Mouse (Mus musculus): ENCODE measurements around the gene Aldh1a3. TPM values are rescaled to one million over a fixed set of nuclear protein-coding genes. Genes with fewer than 3 reads are reported as not detected.
A peak's percentile ranks its signal among the peaks of the same experiment; 100 is the strongest.

Aldh1a3 gene
- polyA plus RNA-seq, 1 experiment, result 2.0 TPM

GRCm38 (mm10) chr7:66401605-66402004, 25.7 kb downstream of the Aldh1a3 start:
- no peak for TF ChIP-seq CTCF (IDR thresholded peaks at IDR 0.05; ENCODE audit: low read depth, low read length)
- TF ChIP-seq POLR2A (IDR thresholded peaks at IDR 0.05; ENCODE audit: insufficient read depth, low read length), result no peak
- no peak for TF ChIP-seq EP300 (IDR thresholded peaks at IDR 0.05; ENCODE audit: insufficient read depth, low read depth, low read length)
- Histone ChIP-seq H3K4me1 (ENCODE audit: control insufficient read depth, insufficient read depth, low read length) (no peaks in the 10 kb centered on the region), H3K9me3 (replicated peaks; ENCODE audit: control insufficient read depth, insufficient read depth, low read length, poor library complexity, severe bottlenecking) (no peaks in the 10 kb centered on the region), H3K27me3 (ENCODE audit: control insufficient read depth, insufficient read depth, low read length, poor library complexity, severe bottlenecking) (no peaks in the 10 kb centered on the region; the same call in 1 of the 2 replicates), H3K4me3 (ENCODE audit: low read depth, low read length) (no peak overlapping the region), H3K9ac (ENCODE audit: low read depth, poor library complexity, severe bottlenecking) (no peak overlapping the region), H3K27ac (ENCODE audit: insufficient read depth, low read length) (no peak overlapping the region), H3K36me3 (ENCODE audit: control insufficient read depth, insufficient read depth, low read length, poor library complexity, severe bottlenecking) (no peaks in the 10 kb centered on the region)

DNA sequence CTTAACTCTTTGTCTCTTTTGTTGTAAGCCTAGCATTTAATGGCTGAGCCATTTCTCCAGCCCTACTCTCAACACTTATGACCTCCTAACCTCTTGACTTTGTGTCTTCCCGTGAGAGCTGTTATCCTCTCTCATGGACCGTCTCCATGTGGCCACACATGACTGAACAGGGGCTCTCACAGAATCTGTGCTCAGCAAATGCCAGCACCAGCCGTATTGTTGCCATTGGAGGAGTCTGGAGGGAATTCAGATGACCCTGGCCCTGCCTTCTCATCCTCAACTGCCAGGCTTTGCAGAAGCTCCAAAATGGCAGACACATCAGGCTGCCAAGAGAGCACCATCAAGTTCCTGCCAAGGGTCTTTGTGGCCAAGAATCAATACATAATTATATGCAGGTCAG, 30.0 kb downstream of the Aldh1a3 start:
- Histone ChIP-seq H3K9me3 (replicated peaks; ENCODE audit: control insufficient read depth, insufficient read depth, low read length, poor library complexity, severe bottlenecking) (no peaks in the 10 kb centered on the region), H3K27me3 (ENCODE audit: control insufficient read depth, insufficient read depth, low read length, poor library complexity, severe bottlenecking) (no peaks in the 10 kb centered on the region; the same call in 1 of the 2 replicates), H3K4me3 (ENCODE audit: low read depth, low read length) (no peak overlapping the region), H3K9ac (ENCODE audit: low read depth, poor library complexity, severe bottlenecking) (no peak overlapping the region), H3K4me1 (ENCODE audit: control insufficient read depth, insufficient read depth, low read length) (no peaks in the 10 kb centered on the region), H3K27ac (ENCODE audit: insufficient read depth, low read length) (no peak overlapping the region), H3K36me3 (ENCODE audit: control insufficient read depth, insufficient read depth, low read length, poor library complexity, severe bottlenecking) (no peaks in the 10 kb centered on the region)
- no peak for TF ChIP-seq POLR2A (IDR thresholded peaks at IDR 0.05; ENCODE audit: insufficient read depth, low read length)
- no peak for TF ChIP-seq EP300 (IDR thresholded peaks at IDR 0.05; ENCODE audit: insufficient read depth, low read depth, low read length)
- TF ChIP-seq CTCF (IDR thresholded peaks at IDR 0.05; ENCODE audit: low read depth, low read length), result no peak

GRCm38 (mm10) chr7:66388621-66389532, 38.4 kb downstream of the Aldh1a3 start:
- no peak for TF ChIP-seq POLR2A (IDR thresholded peaks at IDR 0.05; ENCODE audit: insufficient read depth, low read length)
- TF ChIP-seq CTCF (IDR thresholded peaks at IDR 0.05; ENCODE audit: low read depth, low read length), result peak; percentile 63
- H3K4me1 ChIP-seq (ENCODE audit: control insufficient read depth, insufficient read depth, low read length), result no peaks in the 10 kb centered on the region
- H3K36me3 ChIP-seq (ENCODE audit: control insufficient read depth, insufficient read depth, low read length, poor library complexity, severe bottlenecking), result no peaks in the 10 kb centered on the region
- H3K4me3 ChIP-seq (ENCODE audit: low read depth, low read length), result peak overlapping the region; percentile 57
- no peaks in the 10 kb centered on the region for H3K9me3 ChIP-seq (replicated peaks; ENCODE audit: control insufficient read depth, insufficient read depth, low read length, poor library complexity, severe bottlenecking)
- H3K27ac ChIP-seq (ENCODE audit: insufficient read depth, low read length), result no peak overlapping the region
- H3K9ac ChIP-seq (ENCODE audit: low read depth, poor library complexity, severe bottlenecking), result peak overlapping the region; percentile 91
- H3K27me3 ChIP-seq (ENCODE audit: control insufficient read depth, insufficient read depth, low read length, poor library complexity, severe bottlenecking), result peaks cover 5% of the 10 kb centered on the region

GRCm38 (mm10) chr7:66387813-66388521, 39.4 kb downstream of the Aldh1a3 start, which contains the start of gene Lrrk1:
Gene Lrrk1, minus strand, starts transcription at chr7:66388350.
- TF ChIP-seq CTCF (IDR thresholded peaks at IDR 0.05; ENCODE audit: low read depth, low read length) (no peak), POLR2A (IDR thresholded peaks at IDR 0.05; ENCODE audit: insufficient read depth, low read length) (no peak), EP300 (IDR thresholded peaks at IDR 0.05; ENCODE audit: insufficient read depth, low read depth, low read length) (no peak)
- Histone ChIP-seq H3K9ac (ENCODE audit: low read depth, poor library complexity, severe bottlenecking) (peak within 1 kb of the TSS; percentile 91), H3K27me3 (ENCODE audit: control insufficient read depth, insufficient read depth, low read length, poor library complexity, severe bottlenecking) (peaks cover 5% of the 10 kb centered on the region), H3K4me1 (ENCODE audit: control insufficient read depth, insufficient read depth, low read length) (no peaks in the 10 kb centered on the region), H3K36me3 (ENCODE audit: control insufficient read depth, insufficient read depth, low read length, poor library complexity, severe bottlenecking) (no peaks in the 10 kb centered on the region), H3K27ac (ENCODE audit: insufficient read depth, low read length) (no peak within 1 kb of the TSS), H3K4me3 (ENCODE audit: low read depth, low read length) (peak within 1 kb of the TSS; percentile 57), H3K9me3 (replicated peaks; ENCODE audit: control insufficient read depth, insufficient read depth, low read length, poor library complexity, severe bottlenecking) (no peaks in the 10 kb centered on the region)

DNA sequence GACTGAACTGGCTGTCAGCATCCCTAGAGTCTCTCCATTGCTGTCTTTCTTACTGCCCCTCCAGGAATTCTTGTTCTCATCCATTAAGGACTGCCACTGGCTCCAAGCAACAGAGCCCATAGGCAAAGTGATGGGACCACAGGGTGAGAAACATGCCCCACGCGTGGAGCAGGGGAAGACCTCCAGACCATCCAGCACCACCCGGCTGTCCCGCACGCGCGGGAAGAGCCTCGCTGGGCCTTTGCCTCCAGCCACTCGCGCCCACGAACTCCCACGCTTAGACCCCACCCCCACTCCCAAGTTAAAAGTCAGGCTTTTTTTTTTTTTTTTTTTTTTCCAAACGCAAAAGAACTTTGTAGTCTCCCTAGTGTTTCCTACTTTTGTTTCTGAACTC, 39.9 kb downstream of the Aldh1a3 start:
- Histone ChIP-seq H3K9me3 (replicated peaks; ENCODE audit: control insufficient read depth, insufficient read depth, low read length, poor library complexity, severe bottlenecking) (no peaks in the 10 kb centered on the region), H3K4me3 (ENCODE audit: low read depth, low read length) (peak overlapping the region; percentile 57), H3K36me3 (ENCODE audit: control insufficient read depth, insufficient read depth, low read length, poor library complexity, severe bottlenecking) (no peaks in the 10 kb centered on the region), H3K4me1 (ENCODE audit: control insufficient read depth, insufficient read depth, low read length) (no peaks in the 10 kb centered on the region), H3K27ac (ENCODE audit: insufficient read depth, low read length) (no peak overlapping the region), H3K27me3 (ENCODE audit: control insufficient read depth, insufficient read depth, low read length, poor library complexity, severe bottlenecking) (peaks cover 5% of the 10 kb centered on the region), H3K9ac (ENCODE audit: low read depth, poor library complexity, severe bottlenecking) (peak overlapping the region; percentile 91)
- TF ChIP-seq CTCF (IDR thresholded peaks at IDR 0.05; ENCODE audit: low read depth, low read length) (no peak), EP300 (IDR thresholded peaks at IDR 0.05; ENCODE audit: insufficient read depth, low read depth, low read length) (no peak), POLR2A (IDR thresholded peaks at IDR 0.05; ENCODE audit: insufficient read depth, low read length) (no peak)

Data from ES-Bruce4 (cell line).